Mouse (Mus musculus): ENCODE measurements around the gene Rubcn.
"Not testable (repeated sequence)": the region's sequence is repeated elsewhere in the genome, so short reads cannot be mapped to it uniquely, and the experiment has no call there.

Rubcn gene

DNA sequence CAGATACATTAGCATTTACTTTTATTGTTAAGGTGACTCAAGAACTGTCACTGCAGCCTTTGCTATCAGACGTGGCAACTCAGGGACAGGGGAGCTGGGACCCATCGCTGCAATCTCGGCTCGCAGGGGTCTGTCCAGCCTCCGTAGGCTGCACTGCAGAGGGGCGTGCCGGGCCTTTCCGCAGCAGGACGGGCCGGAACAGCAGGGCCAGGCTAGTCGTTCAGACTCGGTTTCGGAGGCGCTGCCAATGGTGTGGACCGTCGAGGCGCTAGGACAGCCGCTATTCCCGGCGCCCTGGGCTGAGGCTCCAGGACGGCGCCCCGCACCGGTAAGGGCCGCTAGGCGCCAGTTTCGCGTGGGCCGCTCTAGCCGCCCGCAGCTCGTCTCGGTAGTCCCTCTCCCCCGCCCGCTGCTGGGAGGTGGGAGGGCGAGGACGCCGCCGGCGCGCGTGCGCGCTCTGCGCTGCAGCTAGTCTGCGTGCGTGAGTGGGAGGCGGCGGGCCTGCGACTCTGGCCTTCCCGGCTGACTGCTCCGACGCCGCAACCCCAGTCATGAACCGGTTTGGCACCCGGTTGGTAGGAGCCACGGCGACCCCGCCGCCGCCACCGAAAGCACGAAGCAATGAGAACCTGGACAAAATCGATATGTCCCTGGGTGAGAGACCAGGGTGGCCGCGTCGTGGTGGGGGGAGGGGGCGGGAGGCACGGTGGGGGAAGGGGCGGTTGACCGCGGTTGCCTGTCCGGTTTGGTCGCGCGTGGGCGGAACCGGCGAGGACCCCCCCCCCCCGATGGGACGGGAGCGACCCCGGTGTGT is at the start of gene Rubcn, which contains the start of gene Fyttd1:
Gene Rubcn, minus strand, starts transcription at position 424 of the 814 bp plus-strand sequence.
Gene Fyttd1, plus strand, starts transcription at position 158 of the 814 bp plus-strand sequence.
- peak; percentile 91 for DNase-seq (ENCODE audit: low spot score)

DNA sequence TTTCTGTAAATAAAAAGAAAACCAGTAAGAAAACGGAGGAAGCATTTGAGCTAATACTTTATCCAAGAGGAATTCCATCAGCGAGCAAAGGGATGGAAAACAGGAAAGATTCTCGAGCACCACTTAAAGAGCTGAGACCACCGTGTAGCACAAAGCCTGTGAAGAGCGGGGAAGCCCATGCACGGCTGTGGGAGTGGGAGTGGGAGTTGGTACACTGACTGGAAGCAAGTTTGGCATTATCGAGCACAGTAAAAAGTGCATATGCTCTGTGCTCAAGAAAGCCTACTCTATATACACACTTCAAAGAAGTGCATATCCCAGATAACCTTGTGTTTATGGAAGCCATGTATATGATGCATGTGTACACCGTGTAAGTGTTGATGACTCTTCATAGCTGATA is 49.5 kb upstream of the Rubcn start:
- DNase-seq (ENCODE audit: low spot score), result no peak

DNA sequence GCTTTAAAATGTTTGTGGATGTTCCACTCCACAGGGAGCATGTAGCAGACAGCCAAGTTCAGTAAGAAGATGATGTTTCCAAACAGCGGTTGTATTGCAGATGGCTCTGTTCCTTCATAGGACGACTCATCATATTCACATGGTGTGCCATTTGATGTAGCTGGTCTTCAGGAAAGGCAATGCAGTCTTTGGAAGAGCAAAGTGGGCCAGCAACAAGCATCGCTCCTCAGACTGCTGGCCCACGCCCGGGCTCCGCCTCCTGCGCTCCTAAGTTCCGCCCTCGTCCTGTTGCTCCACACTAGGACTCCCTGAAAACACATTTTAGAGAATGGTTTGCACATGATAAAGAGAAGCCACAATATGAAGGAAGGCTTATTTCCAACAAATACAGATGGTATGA is 49.1 kb upstream of the Rubcn start:
- DNase-seq (ENCODE audit: low spot score), result not testable (repeated sequence)

DNA sequence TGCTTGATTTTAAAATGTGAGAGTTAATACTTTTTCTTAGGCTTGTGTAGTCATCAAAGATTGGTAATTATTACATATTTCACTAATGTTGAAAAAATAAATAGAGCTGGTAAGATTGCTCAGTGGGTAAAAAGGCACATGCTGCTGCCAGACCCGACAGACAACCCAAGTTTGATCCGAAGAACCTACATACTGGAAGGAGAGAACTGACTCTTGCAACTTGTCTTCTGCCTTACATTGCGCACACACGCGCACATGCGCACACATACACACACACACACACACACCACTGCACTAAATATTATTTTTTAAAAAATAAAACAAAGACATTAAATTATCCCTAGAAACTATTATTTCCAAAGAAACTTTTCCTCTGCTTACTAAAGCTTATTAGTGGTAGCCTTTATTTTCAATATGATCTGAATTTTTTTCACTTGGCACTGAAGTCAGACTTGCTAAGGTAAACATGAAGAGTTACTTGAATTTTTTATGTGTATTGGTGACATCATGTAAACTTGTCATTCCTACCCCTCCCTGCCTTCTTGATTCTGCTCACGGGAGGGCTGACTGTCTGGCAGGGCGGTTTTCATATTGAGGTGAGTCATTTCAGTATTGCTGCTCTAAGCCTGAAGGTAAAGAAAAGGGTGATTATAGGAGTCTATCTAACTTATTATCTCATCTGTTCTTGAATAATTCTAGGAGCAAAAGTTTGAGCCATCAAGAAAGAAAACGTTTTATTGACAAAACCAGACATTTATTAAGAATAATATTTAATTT is 37.9 kb upstream of the Rubcn start:
- DNase-seq (ENCODE audit: low spot score), result no peak

DNA sequence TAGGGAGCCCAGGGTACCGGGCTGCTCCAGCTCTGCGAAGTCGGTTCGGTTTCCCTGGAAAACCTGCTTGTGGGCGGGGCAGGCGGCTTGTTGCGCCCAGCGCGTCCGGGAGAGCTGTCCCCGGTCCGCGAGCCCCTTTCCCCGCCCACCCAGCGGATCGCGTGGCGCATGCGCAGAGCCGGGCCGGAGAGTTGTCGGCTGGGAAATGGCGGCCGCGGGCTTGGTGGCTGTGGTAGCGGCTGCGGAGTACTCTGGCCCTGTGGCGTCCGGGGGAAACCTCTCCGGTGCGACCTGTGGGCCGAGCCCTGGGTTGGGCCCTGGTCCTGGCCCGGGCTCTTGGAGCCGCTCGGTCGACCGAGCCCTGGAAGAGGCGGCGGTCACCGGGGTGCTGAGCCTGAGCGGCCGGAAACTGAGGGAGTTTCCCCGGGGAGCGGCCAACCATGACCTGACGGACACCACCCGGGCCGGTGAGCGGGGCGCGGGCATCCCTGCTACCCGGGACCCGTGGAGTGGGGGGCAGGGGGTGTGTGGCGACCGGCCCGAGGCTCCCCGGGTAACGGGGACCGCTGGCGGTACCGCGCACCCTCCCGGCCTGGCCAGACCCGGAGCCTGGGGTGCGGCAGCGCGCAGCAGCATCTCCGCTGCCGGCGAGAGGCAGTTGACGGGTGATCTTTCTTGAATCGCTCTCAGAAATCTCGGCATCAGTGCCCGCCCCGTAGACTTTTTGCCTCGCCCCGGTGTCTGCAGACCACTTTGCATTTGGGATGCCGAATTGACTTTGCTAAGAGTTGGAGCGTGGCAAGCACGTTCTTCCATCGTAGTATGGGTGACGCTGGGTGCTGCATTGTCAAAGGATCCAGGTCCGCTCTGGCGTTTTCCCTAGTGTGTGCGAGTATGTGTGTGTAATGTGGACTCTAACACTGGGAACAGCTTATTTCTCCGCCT is 36.6 kb upstream of the Rubcn start, which contains the start of gene Lrch3:
Gene Lrch3, plus strand, starts transcription at position 164 of the 945 bp plus-strand sequence.
- peak; percentile 97 for DNase-seq (ENCODE audit: low spot score)

DNA sequence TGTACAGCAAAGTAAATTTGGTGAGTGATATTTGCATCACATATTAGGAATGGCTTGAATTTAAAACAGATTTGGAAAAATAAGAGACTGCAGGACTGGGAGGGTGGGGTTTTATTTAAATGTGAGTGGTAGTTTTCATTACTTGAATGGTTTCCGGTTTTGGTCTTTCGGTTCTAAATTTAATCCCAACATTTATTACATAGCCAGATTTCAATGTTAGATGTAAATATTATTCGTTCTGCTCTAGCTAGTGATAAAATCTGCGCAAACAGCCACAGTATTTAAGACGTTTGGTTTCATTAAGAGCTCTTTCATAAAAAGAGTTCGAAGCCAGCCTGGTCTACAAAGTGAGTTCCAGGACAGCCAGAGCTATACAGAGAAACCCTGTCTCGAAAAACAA is 35.6 kb upstream of the Rubcn start:
- no peak for DNase-seq (ENCODE audit: low spot score)

DNA sequence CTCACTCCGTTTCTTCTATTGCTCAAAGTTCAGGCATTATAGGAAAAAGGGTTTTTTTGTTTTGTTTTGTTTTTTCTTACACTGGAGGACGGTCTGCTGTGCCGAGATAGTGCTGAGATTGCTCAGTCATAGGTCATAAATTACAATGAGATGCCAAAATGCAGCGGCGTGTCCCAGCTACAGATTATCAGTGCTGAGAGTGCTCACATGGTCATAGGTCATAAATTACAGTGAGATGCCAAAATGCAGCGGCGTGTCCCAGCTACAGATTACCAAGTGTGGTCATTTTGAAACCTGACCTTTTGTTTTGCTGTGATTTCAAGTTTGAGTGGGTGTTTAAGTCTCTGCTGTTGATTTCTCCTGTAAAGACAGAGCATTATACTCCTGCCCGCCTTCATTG is 29.2 kb upstream of the Rubcn start:
- DNase-seq (ENCODE audit: low spot score), result no peak

DNA sequence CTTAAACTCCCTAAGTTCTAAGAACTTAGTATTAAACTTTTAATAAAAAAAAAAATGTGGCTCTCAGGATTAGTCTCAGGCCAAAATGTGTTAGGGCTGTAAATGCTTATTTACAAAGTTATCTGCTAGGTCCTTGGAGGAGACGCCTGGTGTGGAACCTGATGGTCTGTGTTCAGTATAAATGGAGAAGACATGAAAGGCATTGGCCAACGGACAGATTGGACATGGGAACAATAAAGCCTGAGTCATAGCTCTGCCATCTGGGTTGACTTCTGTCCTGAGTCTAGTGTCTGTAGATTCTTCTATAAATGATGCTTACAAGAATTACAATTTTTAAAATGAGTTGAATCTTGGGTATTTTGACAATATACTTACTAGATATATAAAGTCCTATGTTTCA is 28.6 kb upstream of the Rubcn start:
- DNase-seq (ENCODE audit: low spot score), result no peak

DNA sequence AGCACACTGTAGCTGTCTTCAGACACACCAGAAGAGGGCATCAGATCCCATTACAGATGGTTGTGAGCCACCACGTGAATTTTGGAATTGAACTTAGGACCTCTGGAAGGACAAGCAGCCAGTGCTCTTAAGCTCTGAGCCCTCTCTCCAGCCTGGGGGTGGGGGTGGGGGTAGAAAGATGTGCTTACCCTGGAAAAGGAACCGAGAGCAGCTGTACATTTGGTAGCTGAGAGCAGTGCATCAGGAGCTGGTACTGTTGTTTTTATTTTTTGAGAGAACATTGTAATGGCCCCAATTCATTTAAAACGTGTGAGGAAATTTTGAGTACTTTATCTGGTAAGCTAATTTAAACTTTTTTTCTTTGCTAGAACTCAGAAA is 24.5 kb upstream of the Rubcn start:
- no peak for DNase-seq (ENCODE audit: low spot score)

DNA sequence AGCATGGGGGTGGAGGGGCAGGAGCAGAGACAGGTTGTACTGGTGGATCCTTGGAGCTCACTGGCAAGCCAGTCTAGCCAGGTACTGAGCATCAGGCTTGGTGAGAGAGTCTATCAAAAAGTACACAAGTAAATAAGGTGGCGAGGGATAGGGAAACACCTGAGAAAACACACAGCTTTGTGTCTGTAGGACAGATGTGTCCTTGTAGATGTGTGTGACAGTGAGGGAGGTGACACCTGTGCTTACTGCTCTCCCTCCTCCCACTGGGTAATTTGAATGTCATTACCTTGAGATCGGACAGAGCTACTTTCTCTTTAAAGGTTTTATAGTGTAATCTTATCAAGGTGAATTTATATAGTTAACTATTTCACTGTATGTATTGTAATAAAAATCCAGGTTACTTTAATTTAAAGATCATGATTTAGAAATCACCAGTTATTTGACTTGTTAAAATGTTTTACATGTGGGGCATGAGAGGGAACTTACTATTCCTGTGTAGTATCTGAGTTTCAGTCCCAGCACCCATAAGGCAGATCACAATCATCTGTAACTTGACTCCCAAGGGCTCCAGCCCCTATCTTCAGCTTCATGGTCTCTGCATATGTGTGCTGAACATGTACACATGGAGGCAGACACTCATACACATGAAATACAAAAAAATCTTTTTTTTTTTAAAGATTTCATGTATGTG is 23.9 kb upstream of the Rubcn start:
- DNase-seq (ENCODE audit: low spot score), result no peak

DNA sequence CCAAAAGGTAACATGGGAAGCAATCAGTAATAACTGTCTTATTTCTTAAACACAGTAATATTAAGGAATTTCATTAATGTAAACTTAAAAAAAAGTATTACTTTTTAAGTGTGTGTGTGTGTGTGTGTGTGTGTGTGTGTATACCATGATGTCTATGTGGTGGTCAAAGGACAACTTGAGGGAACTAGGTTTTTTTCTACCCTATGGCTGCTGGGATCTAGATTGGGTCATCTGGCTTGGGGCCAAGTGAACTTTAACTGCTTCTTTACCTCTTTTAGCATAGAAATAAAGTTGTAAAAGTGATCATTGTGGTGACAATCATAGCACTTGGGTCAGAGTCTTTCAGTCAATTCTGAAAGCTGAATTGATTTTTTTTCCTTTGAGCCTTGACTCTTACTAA is 18.6 kb upstream of the Rubcn start:
- DNase-seq (ENCODE audit: low spot score), result no peak

DNA sequence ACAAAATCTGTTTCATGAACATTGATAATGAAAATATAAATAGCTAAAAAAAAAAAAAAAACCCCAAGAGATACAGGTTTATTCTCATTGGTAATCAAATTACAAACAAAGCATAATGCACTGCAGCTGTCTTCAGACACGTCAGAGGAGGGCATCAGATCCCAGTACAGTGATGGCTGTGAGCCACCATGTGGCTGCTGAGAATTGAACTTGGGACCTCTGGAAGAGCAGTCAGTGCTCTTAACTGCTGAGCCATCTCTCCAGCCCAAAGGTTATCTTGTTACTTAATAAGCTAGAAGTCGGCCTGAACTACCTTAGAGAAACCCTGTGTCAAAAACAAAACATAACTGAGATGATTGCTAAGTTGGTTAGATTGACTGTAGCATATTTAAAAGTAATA is 12.3 kb upstream of the Rubcn start:
- DNase-seq (ENCODE audit: low spot score), result no peak

DNA sequence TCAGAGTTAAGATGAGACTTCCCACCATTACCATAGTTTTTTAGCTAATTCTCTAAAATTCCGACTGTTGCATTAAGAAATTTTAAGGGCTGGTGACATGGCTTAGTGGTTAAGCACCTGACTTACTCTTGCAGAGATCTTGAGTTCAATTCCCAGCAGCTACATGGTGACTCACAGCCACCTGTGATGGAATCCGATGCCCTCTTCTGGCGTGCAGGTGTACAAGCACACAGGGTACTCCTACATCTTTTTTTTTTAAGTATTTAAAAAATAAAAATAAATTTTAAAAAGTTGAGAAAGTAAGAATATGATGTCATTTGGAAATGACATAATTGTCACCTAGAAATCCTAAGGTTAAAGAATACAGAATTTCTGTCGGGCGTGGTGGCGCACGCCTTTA is 10.4 kb upstream of the Rubcn start:
- no peak for DNase-seq (ENCODE audit: low spot score)

DNA sequence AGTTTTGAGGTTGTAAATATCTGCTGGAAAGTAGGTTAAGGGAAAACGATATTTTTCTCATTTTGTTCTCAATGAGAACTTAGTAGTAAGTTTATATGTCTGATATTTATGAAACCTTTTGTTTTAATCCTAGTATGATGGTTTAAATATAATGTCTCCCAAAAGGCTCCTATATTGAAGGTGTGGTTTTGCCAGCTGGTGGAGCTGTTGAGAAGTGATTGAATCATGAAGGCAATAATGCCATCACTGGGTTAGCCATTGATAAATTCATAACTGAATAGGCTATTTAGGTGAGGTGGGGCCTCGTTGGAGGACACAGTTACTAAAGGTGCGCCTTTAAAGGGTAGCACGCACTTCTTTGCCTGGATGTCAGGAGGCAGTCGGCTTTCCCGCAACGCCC is 4.0 kb upstream of the Rubcn start:
- DNase-seq (ENCODE audit: low spot score), result no peak

DNA sequence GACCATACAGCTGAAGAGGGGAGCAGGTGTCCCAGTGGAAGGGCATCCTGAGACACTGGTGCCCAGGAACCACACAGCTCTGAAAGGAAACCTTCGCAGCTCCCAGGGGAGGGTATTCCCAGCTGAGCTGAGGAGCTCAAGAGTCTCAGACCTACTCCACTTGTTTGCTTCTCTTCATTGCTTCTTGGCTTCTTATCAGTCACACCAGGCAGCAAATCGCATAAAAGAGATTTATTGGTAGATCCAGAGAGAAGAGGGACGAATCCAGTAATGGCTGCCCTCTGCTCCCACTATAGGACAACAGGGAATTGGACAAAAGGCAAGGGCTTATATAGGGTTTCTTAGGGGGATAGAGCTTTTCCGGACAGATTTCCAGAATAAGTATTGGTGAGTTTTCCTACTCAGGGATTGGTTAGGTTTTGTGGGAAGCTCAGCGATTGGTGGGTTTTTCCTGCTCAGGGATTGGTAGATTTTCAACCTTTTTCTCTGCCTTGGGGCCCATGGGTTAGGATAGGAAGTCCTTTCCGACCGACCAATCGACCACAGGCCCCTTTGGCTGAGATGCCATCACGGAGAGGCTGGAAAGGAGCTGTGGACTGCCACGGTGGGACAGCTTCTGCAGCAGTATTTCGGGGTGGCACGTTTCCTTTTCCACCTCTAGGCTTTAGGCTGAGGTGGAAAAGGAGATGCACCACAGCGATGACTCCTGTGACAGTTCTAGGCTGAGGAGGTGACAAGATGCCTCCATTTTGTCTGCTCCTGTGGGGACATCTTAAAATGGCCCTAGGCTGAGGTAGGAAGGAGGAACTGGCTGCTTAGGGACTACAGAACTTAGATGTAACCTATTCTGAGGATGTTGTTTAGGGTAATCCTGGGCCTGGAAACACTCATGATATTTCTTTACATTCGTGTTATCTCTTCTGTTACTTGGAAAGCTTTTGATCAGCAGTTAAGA is 1.7 kb upstream of the Rubcn start:
- no peak for DNase-seq (ENCODE audit: low spot score)

DNA sequence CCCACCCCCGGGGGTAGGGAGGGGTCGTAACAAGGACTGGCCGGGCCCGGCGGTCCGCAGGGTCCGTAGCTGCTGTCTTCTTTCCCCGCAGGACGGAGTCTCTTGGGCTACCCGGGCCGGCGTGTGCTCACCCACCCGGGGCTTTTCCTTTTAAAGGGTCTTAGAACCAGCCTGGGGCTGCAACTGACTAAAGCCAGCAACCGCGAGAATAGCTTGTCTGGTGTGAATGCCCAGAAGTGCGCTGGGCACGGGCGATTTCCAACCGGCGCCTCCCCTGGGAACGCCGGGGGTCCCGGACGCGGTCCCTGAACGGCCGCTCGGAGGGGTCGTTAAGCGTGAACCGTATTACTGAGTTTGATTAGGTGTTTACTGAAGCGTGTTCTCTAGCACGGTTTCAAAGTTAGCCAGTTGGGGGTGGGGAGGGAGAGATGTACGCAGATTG is 612 bp upstream of the Rubcn start:
- no peak for DNase-seq (ENCODE audit: low spot score)

DNA sequence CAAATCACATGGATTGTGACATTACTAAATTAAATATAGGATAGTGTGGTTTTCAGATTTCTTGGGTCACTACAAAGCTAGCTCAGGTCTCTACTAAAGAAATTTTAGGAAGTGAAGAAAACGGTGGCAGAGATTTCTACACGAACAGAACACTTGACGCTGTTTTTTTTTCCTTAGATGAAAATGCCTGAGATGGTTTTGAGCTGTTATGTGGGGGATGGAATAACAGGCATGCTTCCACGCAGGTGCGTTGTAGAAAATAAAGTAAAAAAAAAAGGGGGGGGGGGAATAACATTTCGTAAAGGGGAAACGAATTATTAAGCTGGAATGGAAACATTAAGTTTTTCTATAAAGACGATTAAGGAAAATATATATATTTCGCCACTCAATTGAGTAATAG is 735 bp downstream of the Rubcn start:
- DNase-seq (ENCODE audit: low spot score), result no peak

DNA sequence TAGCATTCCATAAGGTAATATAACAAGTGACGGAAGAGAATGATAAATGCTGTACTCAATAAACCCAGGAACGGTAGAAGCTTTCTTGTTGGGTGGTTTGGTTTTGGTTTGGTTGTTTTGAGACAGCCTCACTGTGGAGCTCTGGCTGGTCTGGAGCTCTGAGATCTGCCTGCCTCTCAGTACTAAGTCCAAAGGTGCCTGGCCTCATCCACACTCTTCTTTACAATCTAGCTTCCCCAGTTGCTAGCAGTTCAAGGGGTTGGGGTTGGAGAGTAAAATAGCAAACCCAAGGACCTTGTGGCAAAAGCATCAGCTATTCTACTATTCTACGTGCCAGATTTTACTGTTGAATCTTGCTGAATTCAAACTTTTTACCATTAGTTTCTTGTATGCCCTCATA is 1.7 kb downstream of the Rubcn start:
- no peak for DNase-seq (ENCODE audit: low spot score)

DNA sequence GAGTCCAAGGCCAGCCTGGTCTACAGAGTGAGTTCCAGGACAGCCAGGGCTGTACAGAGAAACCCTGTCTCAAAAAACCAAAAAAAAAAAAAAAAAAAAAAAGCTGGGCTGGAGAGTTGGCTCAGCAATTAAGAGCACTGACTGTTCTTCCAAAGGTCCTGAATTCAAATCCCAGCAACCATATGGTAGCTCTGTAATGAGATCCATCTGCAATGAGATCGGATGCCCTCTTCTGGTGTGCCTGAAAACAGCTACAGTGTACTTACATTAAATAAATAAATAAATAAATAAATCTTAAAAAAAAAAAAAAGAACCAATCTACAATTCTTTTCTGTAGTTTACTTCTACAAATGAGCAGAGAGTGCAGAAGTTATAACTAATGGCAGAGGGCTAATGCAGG is 2.3 kb downstream of the Rubcn start:
- DNase-seq (ENCODE audit: low spot score), result not testable (repeated sequence)

DNA sequence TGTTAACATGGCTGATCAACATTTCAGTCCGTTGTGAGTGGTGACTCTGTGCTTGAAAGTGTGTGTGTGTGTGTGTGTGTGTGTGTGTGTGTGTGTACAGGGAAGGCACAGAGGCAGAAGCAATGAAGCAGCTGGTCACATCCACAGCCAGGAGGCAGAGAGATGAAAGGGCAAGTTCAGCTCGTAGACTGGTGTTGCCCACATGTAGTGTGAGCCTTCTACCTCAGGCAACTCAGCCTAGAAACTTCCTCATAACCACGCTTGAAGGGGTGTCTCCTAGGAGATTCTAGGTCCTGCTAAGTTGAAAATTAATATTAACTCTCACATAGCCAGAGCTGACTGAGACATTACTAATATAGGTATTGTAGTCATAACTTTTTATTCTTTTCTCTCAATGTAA is 4.2 kb downstream of the Rubcn start:
- no peak for DNase-seq (ENCODE audit: low spot score)
